Mouse (Mus musculus) thymus, postnatal 14 days (tissue): ENCODE data around the gene Izumo2.

Experiments
- DNase-seq: peaks from one replicate; pipeline ENCODE4 v3.0.0; 2021

Izumo2 gene

GRCm38 (mm10) chr7:44708574-44708973 lies at the start of gene Izumo2:
Gene Izumo2 (plus strand): TSS chr7:44708742.
- DNase-seq = no peak

- no peak for DNase-seq
These were observed 47.3 kb upstream of the Izumo2 start for GRCm38 (mm10) chr7:44661219-44661618.

GRCm38 (mm10) chr7:44662168-44662567 lies 46.4 kb upstream of the Izumo2 start:
- DNase-seq = no peak

- DNase-seq = no peak
These were observed 46.0 kb upstream of the Izumo2 start for GRCm38 (mm10) chr7:44662569-44662968.

- DNase-seq = no peak
These were observed 45.0 kb upstream of the Izumo2 start for GRCm38 (mm10) chr7:44663546-44663945.

GRCm38 (mm10) chr7:44664731-44665130 lies 43.8 kb upstream of the Izumo2 start:
- DNase-seq = no peak

- DNase-seq = no peak
These were observed 42.1 kb upstream of the Izumo2 start for GRCm38 (mm10) chr7:44666462-44666861.

GRCm38 (mm10) chr7:44667996-44668738 lies 40.4 kb upstream of the Izumo2 start:
- DNase-seq = no peak

GRCm38 (mm10) chr7:44669103-44669502 lies 39.4 kb upstream of the Izumo2 start:
- no peak for DNase-seq

GRCm38 (mm10) chr7:44670803-44671202 lies 37.7 kb upstream of the Izumo2 start, which contains the start of gene Myh14:
Gene Myh14 (minus strand): TSS chr7:44670843.
- peak; percentile 18 for DNase-seq

GRCm38 (mm10) chr7:44672193-44672592 lies 36.3 kb upstream of the Izumo2 start:
- DNase-seq = no peak

GRCm38 (mm10) chr7:44674511-44674910 lies 34.0 kb upstream of the Izumo2 start:
- DNase-seq = no peak

- no peak for DNase-seq
These were observed 33.4 kb upstream of the Izumo2 start for GRCm38 (mm10) chr7:44675171-44675570.

GRCm38 (mm10) chr7:44676126-44676525 lies 32.4 kb upstream of the Izumo2 start:
- DNase-seq = no peak

- DNase-seq = no peak
These were observed 31.9 kb upstream of the Izumo2 start for GRCm38 (mm10) chr7:44676611-44677010.

- no peak for DNase-seq
These were observed 24.9 kb upstream of the Izumo2 start for GRCm38 (mm10) chr7:44683656-44684055.

GRCm38 (mm10) chr7:44685531-44686402 lies 22.8 kb upstream of the Izumo2 start:
- DNase-seq = no peak

GRCm38 (mm10) chr7:44688890-44689289 lies 19.7 kb upstream of the Izumo2 start:
- no peak for DNase-seq

GRCm38 (mm10) chr7:44689331-44689730 lies 19.2 kb upstream of the Izumo2 start:
- no peak for DNase-seq

- no peak for DNase-seq
These were observed 14.9 kb upstream of the Izumo2 start for GRCm38 (mm10) chr7:44693427-44694175.

GRCm38 (mm10) chr7:44695223-44695622 lies 13.3 kb upstream of the Izumo2 start:
- DNase-seq = no peak

GRCm38 (mm10) chr7:44697191-44697710 lies 11.3 kb upstream of the Izumo2 start:
- no peak for DNase-seq

- DNase-seq = no peak
These were observed 10.6 kb upstream of the Izumo2 start for GRCm38 (mm10) chr7:44697980-44698379.
